Mouse (Mus musculus): Measurements from ENCODE around the gene Mlph. TPM values are rescaled to one million over a fixed set of nuclear protein-coding genes. Genes with fewer than 3 reads are reported as not detected.

Gene Mlph
- polyA plus RNA-seq, 1 experiment from 2014 or later, result 3.0 TPM

- H3K9me3 ChIP-seq (ENCODE audit: control insufficient read depth), result no peaks in the 10 kb centered on the region
- WGBS, result 78% methylated on average over 5 of the region's 5 CpGs
- no peak overlapping the region for H3K9ac ChIP-seq (ENCODE audit: low read depth, low read length)
- TF ChIP-seq CTCF (IDR thresholded peaks at IDR 0.05; ENCODE audit: low read depth), result no peak
- peaks cover 5% of the 10 kb centered on the region; the same call in 1 of the 2 replicates for H3K36me3 ChIP-seq (ENCODE audit: control insufficient read depth, insufficient read depth)
- no peaks in the 10 kb centered on the region for H3K27me3 ChIP-seq (replicated peaks; ENCODE audit: control insufficient read depth, insufficient read depth, low read length)
- H3K4me1 ChIP-seq (replicated peaks; ENCODE audit: control insufficient read depth, insufficient read depth, low read length), result no peaks in the 10 kb centered on the region
- no peak for ATAC-seq
- no peak overlapping the region for H3K4me2 ChIP-seq (replicated peaks; ENCODE audit: low read depth)
- H3K27ac ChIP-seq (ENCODE audit: low read depth, low read length), result no peak overlapping the region
- no peak overlapping the region for H3K4me3 ChIP-seq (ENCODE audit: low read depth, low read length)
Measured at GRCm38 (mm10) chr1:90933001-90933400, 18.1 kb downstream of the Mlph start.

DNA sequence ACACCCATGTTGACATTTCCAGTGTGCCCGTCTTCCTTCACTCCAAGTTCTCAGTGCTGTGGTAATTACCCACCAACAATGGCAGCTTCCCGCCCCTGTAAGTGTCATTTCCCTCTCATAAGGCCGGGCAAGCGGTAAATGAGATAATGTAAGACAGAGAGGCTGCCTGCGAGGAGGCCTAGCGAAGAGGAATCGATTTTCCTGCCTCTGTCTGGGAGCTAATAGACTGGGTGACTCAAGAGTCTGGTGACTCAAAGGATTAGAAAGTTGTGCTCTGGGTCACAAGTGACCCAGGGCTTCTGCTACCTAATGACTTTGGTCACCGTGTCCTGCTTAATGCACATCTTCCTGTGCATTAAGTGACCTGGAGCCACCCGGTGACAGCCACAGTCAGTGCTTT lies 22.1 kb downstream of the Mlph start:
- Histone ChIP-seq H3K4me3 (ENCODE audit: low read depth, low read length) (no peak overlapping the region), H3K4me2 (replicated peaks; ENCODE audit: low read depth) (no peak overlapping the region), H3K9ac (ENCODE audit: low read depth, low read length) (no peak overlapping the region), H3K36me3 (ENCODE audit: control insufficient read depth, insufficient read depth) (peaks cover 7% of the 10 kb centered on the region; the same call in 1 of the 2 replicates), H3K4me1 (replicated peaks; ENCODE audit: control insufficient read depth, insufficient read depth, low read length) (no peaks in the 10 kb centered on the region), H3K9me3 (ENCODE audit: control insufficient read depth) (no peaks in the 10 kb centered on the region), H3K27me3 (replicated peaks; ENCODE audit: control insufficient read depth, insufficient read depth, low read length) (no peaks in the 10 kb centered on the region), H3K27ac (ENCODE audit: low read depth, low read length) (no peak overlapping the region)
- peak; percentile 58 for ATAC-seq
- TF ChIP-seq CTCF (IDR thresholded peaks at IDR 0.05; ENCODE audit: low read depth), result no peak
- WGBS, result 43% methylated on average over 9 of the region's 9 CpGs

- WGBS, result 70% methylated on average over 4 of the region's 4 CpGs
- no peak overlapping the region for H3K27ac ChIP-seq (ENCODE audit: low read depth, low read length)
- no peak overlapping the region for H3K9ac ChIP-seq (ENCODE audit: low read depth, low read length)
- no peaks in the 10 kb centered on the region for H3K4me1 ChIP-seq (replicated peaks; ENCODE audit: control insufficient read depth, insufficient read depth, low read length)
- H3K9me3 ChIP-seq (ENCODE audit: control insufficient read depth), result no peaks in the 10 kb centered on the region
- H3K27me3 ChIP-seq (replicated peaks; ENCODE audit: control insufficient read depth, insufficient read depth, low read length), result no peaks in the 10 kb centered on the region
- H3K4me3 ChIP-seq (ENCODE audit: low read depth, low read length), result no peak overlapping the region
- TF ChIP-seq CTCF (IDR thresholded peaks at IDR 0.05; ENCODE audit: low read depth), result no peak
- no peak for ATAC-seq
- H3K4me2 ChIP-seq (replicated peaks; ENCODE audit: low read depth), result no peak overlapping the region
- H3K36me3 ChIP-seq (ENCODE audit: control insufficient read depth, insufficient read depth), result peaks cover 19% of the 10 kb centered on the region
Measured at GRCm38 (mm10) chr1:90939980-90940379, 25.1 kb downstream of the Mlph start.

DNA sequence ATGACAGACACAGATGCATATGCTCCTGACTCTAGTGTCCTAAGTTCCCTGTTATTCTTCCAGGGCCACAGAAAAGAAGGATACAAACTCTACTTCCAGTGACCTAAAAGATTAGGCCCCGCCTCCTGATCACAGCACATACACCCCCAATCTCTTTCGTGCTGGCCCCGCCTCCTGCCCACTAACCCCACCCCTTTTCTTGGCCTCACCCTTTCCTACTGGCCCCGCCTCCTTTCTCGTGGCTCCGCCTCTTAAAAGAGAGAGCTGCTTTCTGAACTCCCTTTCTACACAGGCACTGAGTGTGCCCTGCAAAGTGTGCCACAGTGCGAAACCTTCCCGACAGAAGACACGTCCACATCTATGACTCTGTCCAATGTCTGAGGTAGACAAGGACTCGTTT lies 30.3 kb downstream of the Mlph start:
- Histone ChIP-seq H3K27ac (ENCODE audit: low read depth, low read length) (no peak overlapping the region), H3K9me3 (ENCODE audit: control insufficient read depth) (no peaks in the 10 kb centered on the region), H3K4me2 (replicated peaks; ENCODE audit: low read depth) (no peak overlapping the region), H3K4me1 (replicated peaks; ENCODE audit: control insufficient read depth, insufficient read depth, low read length) (no peaks in the 10 kb centered on the region), H3K36me3 (ENCODE audit: control insufficient read depth, insufficient read depth) (peaks cover 12% of the 10 kb centered on the region), H3K4me3 (ENCODE audit: low read depth, low read length) (no peak overlapping the region), H3K9ac (ENCODE audit: low read depth, low read length) (no peak overlapping the region), H3K27me3 (replicated peaks; ENCODE audit: control insufficient read depth, insufficient read depth, low read length) (no peaks in the 10 kb centered on the region)
- no peak for ATAC-seq
- WGBS, result 68% methylated on average over 10 of the region's 10 CpGs
- TF ChIP-seq CTCF (IDR thresholded peaks at IDR 0.05; ENCODE audit: low read depth), result no peak

DNA sequence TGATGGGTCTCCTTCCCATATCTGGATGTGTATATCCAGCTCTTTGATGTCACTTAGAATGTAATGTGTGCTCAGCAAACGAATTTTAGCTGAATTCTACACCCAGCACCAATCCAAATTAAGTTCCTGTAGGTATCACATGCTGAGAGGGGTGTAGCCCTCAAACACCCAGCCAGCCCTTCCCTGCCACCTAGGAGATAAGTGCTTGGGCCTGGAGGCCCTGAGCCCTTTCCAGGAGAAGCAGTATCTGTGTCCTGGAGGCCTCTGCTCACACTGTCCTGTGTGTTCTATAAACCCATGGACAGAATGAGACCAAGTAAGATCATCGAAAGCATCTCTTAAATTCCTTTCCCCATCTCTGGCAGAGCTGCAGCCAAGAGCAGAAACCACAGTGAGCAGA lies 32.4 kb downstream of the Mlph start:
- no peak overlapping the region for H3K9ac ChIP-seq (ENCODE audit: low read depth, low read length)
- no peak for TF ChIP-seq CTCF (IDR thresholded peaks at IDR 0.05; ENCODE audit: low read depth)
- peaks cover 10% of the 10 kb centered on the region for H3K36me3 ChIP-seq (ENCODE audit: control insufficient read depth, insufficient read depth)
- H3K4me3 ChIP-seq (ENCODE audit: low read depth, low read length), result no peak overlapping the region
- no peaks in the 10 kb centered on the region for H3K4me1 ChIP-seq (replicated peaks; ENCODE audit: control insufficient read depth, insufficient read depth, low read length)
- no peak for ATAC-seq
- no peak overlapping the region for H3K4me2 ChIP-seq (replicated peaks; ENCODE audit: low read depth)
- H3K9me3 ChIP-seq (ENCODE audit: control insufficient read depth), result no peaks in the 10 kb centered on the region
- no peak overlapping the region for H3K27ac ChIP-seq (ENCODE audit: low read depth, low read length)
- H3K27me3 ChIP-seq (replicated peaks; ENCODE audit: control insufficient read depth, insufficient read depth, low read length), result no peaks in the 10 kb centered on the region
- WGBS, result 61% methylated on average over 2 of the region's 2 CpGs

GRCm38 (mm10) chr1:90949309-90949708 lies 34.4 kb downstream of the Mlph start:
- no peaks in the 10 kb centered on the region; the same call in 1 of the 2 replicates for H3K36me3 ChIP-seq (ENCODE audit: control insufficient read depth, insufficient read depth)
- H3K27me3 ChIP-seq (replicated peaks; ENCODE audit: control insufficient read depth, insufficient read depth, low read length), result no peaks in the 10 kb centered on the region
- no peaks in the 10 kb centered on the region for H3K9me3 ChIP-seq (ENCODE audit: control insufficient read depth)
- no peak for TF ChIP-seq CTCF (IDR thresholded peaks at IDR 0.05; ENCODE audit: low read depth)
- no peak overlapping the region for H3K9ac ChIP-seq (ENCODE audit: low read depth, low read length)
- H3K27ac ChIP-seq (ENCODE audit: low read depth, low read length), result no peak overlapping the region
- H3K4me1 ChIP-seq (replicated peaks; ENCODE audit: control insufficient read depth, insufficient read depth, low read length), result no peaks in the 10 kb centered on the region
- no peak overlapping the region for H3K4me3 ChIP-seq (ENCODE audit: low read depth, low read length)
- H3K4me2 ChIP-seq (replicated peaks; ENCODE audit: low read depth), result no peak overlapping the region
- no peak for ATAC-seq
- WGBS, result 49% methylated on average over 9 of the region's 9 CpGs

DNA sequence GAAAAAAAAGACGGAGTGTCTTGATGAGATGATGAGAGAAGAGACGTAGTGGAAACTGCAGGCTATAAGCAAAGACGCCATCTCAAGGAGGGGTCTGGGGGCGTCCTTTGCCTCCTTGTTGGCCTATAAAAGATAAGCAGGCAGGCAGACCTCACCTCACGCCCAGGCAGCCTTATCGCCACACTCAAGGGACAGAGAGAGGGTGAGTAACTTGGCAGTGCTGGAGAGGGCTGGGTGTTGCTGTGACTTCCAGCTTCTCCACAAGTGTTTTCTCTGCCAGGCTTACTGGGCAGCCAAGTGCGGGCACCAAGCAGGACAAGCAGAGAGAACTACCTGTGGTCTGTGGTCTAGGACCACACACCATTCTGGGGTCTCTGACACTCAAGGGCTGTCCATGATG lies 36.8 kb downstream of the Mlph start:
- no peak overlapping the region for H3K4me2 ChIP-seq (replicated peaks; ENCODE audit: low read depth)
- no peak overlapping the region for H3K27ac ChIP-seq (ENCODE audit: low read depth, low read length)
- no peak for ATAC-seq
- no peaks in the 10 kb centered on the region for H3K27me3 ChIP-seq (replicated peaks; ENCODE audit: control insufficient read depth, insufficient read depth, low read length)
- no peak overlapping the region for H3K4me3 ChIP-seq (ENCODE audit: low read depth, low read length)
- no peaks in the 10 kb centered on the region for H3K4me1 ChIP-seq (replicated peaks; ENCODE audit: control insufficient read depth, insufficient read depth, low read length)
- no peak overlapping the region for H3K9ac ChIP-seq (ENCODE audit: low read depth, low read length)
- peaks cover 3% of the 10 kb centered on the region; the same call in 1 of the 2 replicates for H3K36me3 ChIP-seq (ENCODE audit: control insufficient read depth, insufficient read depth)
- no peak for TF ChIP-seq CTCF (IDR thresholded peaks at IDR 0.05; ENCODE audit: low read depth)
- 75% methylated on average over 7 of the region's 7 CpGs for WGBS
- H3K9me3 ChIP-seq (ENCODE audit: control insufficient read depth), result no peaks in the 10 kb centered on the region
